8 mouse cellular contexts compared by ENCODE assay signal in the genomic region with DNA sequence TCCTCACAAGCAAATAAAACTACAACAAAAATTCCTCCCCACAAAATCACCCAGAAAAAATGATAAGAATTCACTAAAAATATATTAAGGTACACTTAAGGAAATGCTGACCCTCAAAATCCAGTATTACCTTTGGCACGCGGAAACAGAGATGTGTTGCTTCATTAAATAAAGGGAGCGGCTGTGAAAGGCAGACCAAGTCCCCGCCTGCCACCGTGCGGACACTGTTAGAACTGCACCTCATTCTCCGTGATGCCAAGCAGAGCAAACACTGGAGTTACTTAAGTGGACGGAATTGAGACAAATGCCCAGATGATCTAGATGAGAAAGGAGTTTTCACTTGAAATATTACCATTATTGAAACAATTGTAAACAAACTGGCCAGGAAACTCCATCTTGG.
DNase-seq lines count a peak whose midpoint lies in the region; ATAC-seq lines count a peak whose summit lies in the region.

No protein-coding gene starts in this region.

- no peaks in the 10 kb centered on the region for H3K9me3 ChIP-seq in intestine, embryonic 14.5 days (ENCODE audit: control insufficient read depth, low read length)
- H3K9me3 ChIP-seq in midbrain, embryonic 12.5 days: no peaks in the 10 kb centered on the region

- 2% methylated on average over 8 of the region's 8 CpGs for WGBS in intestine, embryonic 14.5 days
- 3% methylated on average over 8 of the region's 8 CpGs for WGBS in midbrain, embryonic 12.5 days

- H3K9ac ChIP-seq in intestine, embryonic 14.5 days (ENCODE audit: low read length): no peak overlapping the region
- no peak overlapping the region for H3K9ac ChIP-seq in midbrain, embryonic 12.5 days (replicated peaks)

- no peak overlapping the region for H3K4me2 ChIP-seq in intestine, embryonic 14.5 days (ENCODE audit: low read length)
- H3K4me2 ChIP-seq in midbrain, embryonic 12.5 days (replicated peaks): no peak overlapping the region

- no peaks in the 10 kb centered on the region for H3K27me3 ChIP-seq in intestine, embryonic 14.5 days (replicated peaks; ENCODE audit: control insufficient read depth, insufficient read depth, low read length)
- no peaks in the 10 kb centered on the region for H3K27me3 ChIP-seq in midbrain, embryonic 12.5 days

- H3K27ac ChIP-seq in intestine, embryonic 14.5 days (ENCODE audit: low read depth): no peak overlapping the region
- no peak overlapping the region for H3K27ac ChIP-seq in midbrain, embryonic 12.5 days (replicated peaks)

- no peaks in the 10 kb centered on the region for H3K36me3 ChIP-seq in intestine, embryonic 14.5 days (ENCODE audit: control insufficient read depth, insufficient read depth, low read length)
- no peaks in the 10 kb centered on the region for H3K36me3 ChIP-seq in midbrain, embryonic 12.5 days

- peak; percentile 95 to 96 for DNase-seq in cerebellum, postnatal 14 days
- peak; percentile 91 to 92 for DNase-seq in frontal cortex, postnatal 25 days (ENCODE audit: low spot score in 2 of 2)
- DNase-seq in intestine, embryonic 14.5 days (ENCODE audit: low spot score): peak; percentile 97
- DNase-seq in left cerebral cortex, adult 8-10 months (ENCODE audit: low spot score in 2 of 2): peak; percentile 73 to 97
- peak; percentile 94 for DNase-seq in right cerebral cortex, postnatal 4 days
- DNase-seq in yolk sac, embryonic 10.5 days (ENCODE audit: low spot score): peak; percentile 66

- H3K4me1 ChIP-seq in intestine, embryonic 14.5 days (replicated peaks; ENCODE audit: control insufficient read depth, insufficient read depth, low read length): no peaks in the 10 kb centered on the region
- no peaks in the 10 kb centered on the region for H3K4me1 ChIP-seq in midbrain, embryonic 12.5 days

- H3K4me3 ChIP-seq in intestine, embryonic 14.5 days (ENCODE audit: low read depth, low read length): no peak overlapping the region
- H3K4me3 ChIP-seq in midbrain, embryonic 12.5 days: no peak overlapping the region

- ATAC-seq in activated CD4-positive, CD25-positive, alpha-beta regulatory T cell, adult 4 months: peak; percentile 94
- ATAC-seq in intestine, embryonic 14.5 days (replicated peaks; ENCODE audit: low FRiP score, low TSS enrichment, low read depth): peak; percentile 70; the same call in 1 of the 2 replicates
- ATAC-seq in midbrain, embryonic 12.5 days (ENCODE audit: low FRiP score, low read depth): peak; percentile 83
